Mouse (Mus musculus): Measurements from ENCODE around the gene Leap2. TPM values are rescaled to one million over a fixed set of nuclear protein-coding genes. Genes with fewer than 3 reads are reported as not detected.
A peak's percentile ranks its signal among the peaks of the same experiment; 100 is the strongest.

Leap2 gene
- polyA plus RNA-seq, 1 experiment from 2014 or later = 209 TPM

- TF ChIP-seq EP300 (IDR thresholded peaks at IDR 0.05; ENCODE audit: low read depth) (no peak), CTCF (IDR thresholded peaks at IDR 0.05; ENCODE audit: low read depth) (no peak)
- ATAC-seq = no peak
- WGBS (ENCODE audit: insufficient replicate concordance) = 81% methylated on average over 4 of the region's 4 CpGs
- Histone ChIP-seq H3K27me3 (ENCODE audit: insufficient read depth, low read length) (no peaks in the 10 kb centered on the region), H3K36me3 (replicated peaks; ENCODE audit: insufficient read depth, low read length) (peaks cover 76% of the 10 kb centered on the region), H3K27ac (ENCODE audit: low read depth) (no peak overlapping the region), H3K4me3 (ENCODE audit: low read depth, low read length) (no peak overlapping the region), H3K4me2 (ENCODE audit: low read depth, low read length) (no peak overlapping the region), H3K4me1 (ENCODE audit: insufficient read depth) (no peaks in the 10 kb centered on the region), H3K9me3 (ENCODE audit: low read length) (no peaks in the 10 kb centered on the region), H3K9ac (replicated peaks) (no peak overlapping the region)
- DNase-seq = no peak
These were observed 9.1 kb downstream of the Leap2 start for GRCm38 (mm10) chr11:53413871-53414270.

GRCm38 (mm10) chr11:53411738-53412137 lies 11.2 kb downstream of the Leap2 start:
- Histone ChIP-seq H3K9me3 (ENCODE audit: low read length) (no peaks in the 10 kb centered on the region), H3K27me3 (ENCODE audit: insufficient read depth, low read length) (no peaks in the 10 kb centered on the region), H3K4me1 (ENCODE audit: insufficient read depth) (no peaks in the 10 kb centered on the region), H3K9ac (replicated peaks) (no peak overlapping the region), H3K4me3 (ENCODE audit: low read depth, low read length) (no peak overlapping the region), H3K4me2 (ENCODE audit: low read depth, low read length) (no peak overlapping the region), H3K27ac (ENCODE audit: low read depth) (no peak overlapping the region), H3K36me3 (replicated peaks; ENCODE audit: insufficient read depth, low read length) (peaks cover 75% of the 10 kb centered on the region)
- DNase-seq (no peak), ATAC-seq (no peak)
- TF ChIP-seq EP300 (IDR thresholded peaks at IDR 0.05; ENCODE audit: low read depth) (no peak), CTCF (IDR thresholded peaks at IDR 0.05; ENCODE audit: low read depth) (peak; percentile 75)

GRCm38 (mm10) chr11:53403638-53404037 lies 19.3 kb downstream of the Leap2 start:
- no peak for TF ChIP-seq CTCF (IDR thresholded peaks at IDR 0.05; ENCODE audit: low read depth)
- no peak for TF ChIP-seq EP300 (IDR thresholded peaks at IDR 0.05; ENCODE audit: low read depth)
- Histone ChIP-seq H3K9ac (replicated peaks) (no peak overlapping the region), H3K4me2 (ENCODE audit: low read depth, low read length) (no peak overlapping the region), H3K36me3 (replicated peaks; ENCODE audit: insufficient read depth, low read length) (peaks cover 66% of the 10 kb centered on the region), H3K9me3 (ENCODE audit: low read length) (no peaks in the 10 kb centered on the region), H3K27me3 (ENCODE audit: insufficient read depth, low read length) (no peaks in the 10 kb centered on the region), H3K4me3 (ENCODE audit: low read depth, low read length) (no peak overlapping the region), H3K27ac (ENCODE audit: low read depth) (no peak overlapping the region), H3K4me1 (ENCODE audit: insufficient read depth) (no peaks in the 10 kb centered on the region)
- ATAC-seq = no peak
- 90% methylated on average over 1 of the region's 1 CpGs for WGBS (ENCODE audit: insufficient replicate concordance)
- DNase-seq = no peak

- ATAC-seq = no peak
- 44% methylated on average over 1 of the region's 1 CpGs for WGBS (ENCODE audit: insufficient replicate concordance)
- Histone ChIP-seq H3K9ac (replicated peaks) (no peak overlapping the region), H3K4me3 (ENCODE audit: low read depth, low read length) (no peak overlapping the region), H3K4me2 (ENCODE audit: low read depth, low read length) (no peak overlapping the region), H3K4me1 (ENCODE audit: insufficient read depth) (no peaks in the 10 kb centered on the region), H3K27ac (ENCODE audit: low read depth) (no peak overlapping the region), H3K36me3 (replicated peaks; ENCODE audit: insufficient read depth, low read length) (peaks cover 38% of the 10 kb centered on the region), H3K9me3 (ENCODE audit: low read length) (no peaks in the 10 kb centered on the region), H3K27me3 (ENCODE audit: insufficient read depth, low read length) (no peaks in the 10 kb centered on the region)
- DNase-seq = no peak
- TF ChIP-seq EP300 (IDR thresholded peaks at IDR 0.05; ENCODE audit: low read depth) (no peak), CTCF (IDR thresholded peaks at IDR 0.05; ENCODE audit: low read depth) (no peak)
These were observed 29.1 kb downstream of the Leap2 start for GRCm38 (mm10) chr11:53393856-53394255.

- Histone ChIP-seq H3K9me3 (ENCODE audit: low read length) (no peaks in the 10 kb centered on the region), H3K4me3 (ENCODE audit: low read depth, low read length) (no peak overlapping the region), H3K9ac (replicated peaks) (no peak overlapping the region), H3K27me3 (ENCODE audit: insufficient read depth, low read length) (no peaks in the 10 kb centered on the region), H3K4me2 (ENCODE audit: low read depth, low read length) (no peak overlapping the region), H3K27ac (ENCODE audit: low read depth) (no peak overlapping the region), H3K36me3 (replicated peaks; ENCODE audit: insufficient read depth, low read length) (peaks cover 16% of the 10 kb centered on the region), H3K4me1 (ENCODE audit: insufficient read depth) (peaks cover 2% of the 10 kb centered on the region; the same call in 1 of the 2 replicates)
- WGBS (ENCODE audit: insufficient replicate concordance) = 88% methylated on average over 2 of the region's 2 CpGs
- TF ChIP-seq EP300 (IDR thresholded peaks at IDR 0.05; ENCODE audit: low read depth) (no peak), CTCF (IDR thresholded peaks at IDR 0.05; ENCODE audit: low read depth) (no peak)
- DNase-seq (no peak), ATAC-seq (no peak)
These were observed 39.1 kb downstream of the Leap2 start for GRCm38 (mm10) chr11:53383758-53384428.

GRCm38 (mm10) chr11:53378918-53379317 lies 44.1 kb downstream of the Leap2 start:
- H3K9ac ChIP-seq (replicated peaks) = no peak overlapping the region
- TF ChIP-seq CTCF (IDR thresholded peaks at IDR 0.05; ENCODE audit: low read depth) = no peak
- TF ChIP-seq EP300 (IDR thresholded peaks at IDR 0.05; ENCODE audit: low read depth) = no peak
- no peak overlapping the region for H3K4me2 ChIP-seq (ENCODE audit: low read depth, low read length)
- peaks cover 3% of the 10 kb centered on the region; the same call in 1 of the 2 replicates for H3K4me1 ChIP-seq (ENCODE audit: insufficient read depth)
- H3K36me3 ChIP-seq (replicated peaks; ENCODE audit: insufficient read depth, low read length) = peaks cover 24% of the 10 kb centered on the region
- ATAC-seq (no peak), DNase-seq (no peak)
- H3K9me3 ChIP-seq (ENCODE audit: low read length) = no peaks in the 10 kb centered on the region
- 68% methylated on average over 1 of the region's 1 CpGs for WGBS (ENCODE audit: insufficient replicate concordance)
- H3K4me3 ChIP-seq (ENCODE audit: low read depth, low read length) = no peak overlapping the region
- H3K27me3 ChIP-seq (ENCODE audit: insufficient read depth, low read length) = no peaks in the 10 kb centered on the region
- no peak overlapping the region for H3K27ac ChIP-seq (ENCODE audit: low read depth)

Small RNA genes within 50 kb of the gene (microRNA-seq; reads per million reads assigned to microRNA genes)
- gene Mir6920 = not detected

Other genes starting within 250 kb of the Leap2 start
- 37.4 and 41.4 TPM in 2 replicates for gene Hspa4, start 122.7 kb downstream of the Leap2 start, polyA plus RNA-seq (2015; fragmentation: Nextera tagmentation; extraction: Ambion mirVana)
- 6.0 and 7.4 TPM in 2 replicates for gene Zcchc10, start 98.5 kb downstream of the Leap2 start, polyA plus RNA-seq (2015; fragmentation: Nextera tagmentation; extraction: Ambion mirVana)
- 9.1 and 12.4 TPM in 2 replicates for gene Aff4, start 72.3 kb downstream of the Leap2 start, polyA plus RNA-seq (2015; fragmentation: Nextera tagmentation; extraction: Ambion mirVana)
- gene Uqcrq, start 7.7 kb upstream of the Leap2 start, polyA plus RNA-seq (2015; fragmentation: Nextera tagmentation; extraction: Ambion mirVana) = 1,453 and 1,461 TPM in 2 replicates
- gene Gdf9, start 7.9 kb upstream of the Leap2 start, polyA plus RNA-seq (2015; fragmentation: Nextera tagmentation; extraction: Ambion mirVana) = 0.15 and 0.18 TPM in 2 replicates
- 0.06 and 0.25 TPM in 2 replicates for gene Gm10447, start 33.9 kb upstream of the Leap2 start, polyA plus RNA-seq (2015; fragmentation: Nextera tagmentation; extraction: Ambion mirVana)
- gene Shroom1, start 34.0 kb upstream of the Leap2 start, polyA plus RNA-seq (2015; fragmentation: Nextera tagmentation; extraction: Ambion mirVana) = 5.5 TPM in 2 replicates
- gene Gm9837, start 47.3 kb upstream of the Leap2 start, polyA plus RNA-seq (2015; fragmentation: Nextera tagmentation; extraction: Ambion mirVana) = not detected in 2 replicates
- gene Gm9945, start 57.0 kb upstream of the Leap2 start, polyA plus RNA-seq (2015; fragmentation: Nextera tagmentation; extraction: Ambion mirVana) = 0.15 and 0.31 TPM in 2 replicates
- gene Sowaha, start 57.1 kb upstream of the Leap2 start, polyA plus RNA-seq (2015; fragmentation: Nextera tagmentation; extraction: Ambion mirVana) = 7.4 and 7.9 TPM in 2 replicates
- gene Sept8, start 96.1 kb upstream of the Leap2 start, polyA plus RNA-seq (2015; fragmentation: Nextera tagmentation; extraction: Ambion mirVana) = 6.2 and 7.2 TPM in 2 replicates
- gene Kif3a, start 144.2 kb upstream of the Leap2 start, polyA plus RNA-seq (2015; fragmentation: Nextera tagmentation; extraction: Ambion mirVana) = 5.3 and 7.1 TPM in 2 replicates
- 0.28 TPM in 1 of 2 replicates, not detected in the other for gene Il4, start 195.5 kb upstream of the Leap2 start, polyA plus RNA-seq (2015; fragmentation: Nextera tagmentation; extraction: Ambion mirVana)
- gene Il13, start 211.5 kb upstream of the Leap2 start, polyA plus RNA-seq (2015; fragmentation: Nextera tagmentation; extraction: Ambion mirVana) = not detected in 2 replicates

Measured in liver, postnatal 0 days (tissue).